Mouse (Mus musculus) adrenal gland (tissue): ENCODE results near the gene Sgce.
"Not testable (repeated sequence)": the region's sequence is repeated elsewhere in the genome, so short reads cannot be mapped to it uniquely, and the experiment has no call there.

Experiments
- intact Hi-C: fragments of 180-260 bp; cut with DNase I; formaldehyde crosslinking; loops from one replicate; pipeline ENCODE4 v1.15.1; 2025

Gene Sgce

GRCm38 (mm10) chr6:4653741-4654140 is 93.3 kb downstream of the Sgce start:
- intact Hi-C loops = not testable (repeated sequence)

GRCm38 (mm10) chr6:4652596-4653134 is 94.3 kb downstream of the Sgce start:
- intact Hi-C loops = no loop called here

GRCm38 (mm10) chr6:4647351-4647750 is 99.7 kb downstream of the Sgce start:
- intact Hi-C loops = no loop called here

- intact Hi-C loops = no loop called here
These were observed 104.9 kb downstream of the Sgce start for GRCm38 (mm10) chr6:4642068-4642467.

GRCm38 (mm10) chr6:4634804-4635203 is 112.2 kb downstream of the Sgce start:
- intact Hi-C loops = no loop called here

GRCm38 (mm10) chr6:4633189-4633588 is 113.8 kb downstream of the Sgce start:
- intact Hi-C loops = no loop called here

GRCm38 (mm10) chr6:4631464-4631863 is 115.5 kb downstream of the Sgce start:
- intact Hi-C loops = no loop called here
